Mouse (Mus musculus): ENCODE measurements around the gene Tmem252.

DNA sequence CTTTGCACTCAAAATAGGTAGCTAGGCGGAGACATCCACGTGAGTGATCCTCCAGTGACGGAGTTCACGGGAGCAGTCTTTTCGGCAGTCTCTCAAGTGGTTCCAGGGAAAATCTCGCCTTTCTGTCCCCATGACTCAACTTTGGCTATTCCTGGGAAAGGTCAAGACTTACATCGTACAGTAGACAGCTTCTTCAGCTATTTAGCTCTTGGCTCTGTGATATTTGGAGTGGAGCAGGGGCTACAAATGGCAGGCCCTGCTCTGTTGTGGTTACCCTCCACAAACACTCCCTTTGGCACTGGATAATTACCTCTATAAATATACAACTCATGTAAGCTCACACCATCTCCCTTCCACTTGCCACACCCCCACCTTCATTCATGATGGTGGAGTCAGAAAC lies 2.6 kb downstream of the Tmem252 start:
- TF ChIP-seq CTCF (IDR thresholded peaks at IDR 0.05; ENCODE audit: extremely low read depth, insufficient read length, insufficient replicate concordance, low read depth, low read length) (no peak), POLR2A (IDR thresholded peaks at IDR 0.05; ENCODE audit: low read depth, low read length) (no peak)
